Mouse (Mus musculus) limb, embryonic 14.5 days (tissue): ENCODE measurements around the gene Rwdd3. TPM values are rescaled to one million over a fixed set of nuclear protein-coding genes. Genes with fewer than 3 reads are reported as not detected.
A peak's percentile ranks its signal among the peaks of the same experiment; 100 is the strongest.

Experiments used
- ATAC-seq: fragments of 200-750 bp; cut with Nextera tagmentation; 2 replicates; pipeline ENCODE4 v1.8.0; 2017; ENCODE audit warnings: low read depth, moderate number of reproducible peaks, moderate TSS enrichment; ENCODE audit not compliant: low FRiP score
- DNase-seq: peaks from one replicate; pipeline ENCODE4 v3.0.0-alpha.2; 2015; ENCODE audit warnings: low spot score
- H3K27ac ChIP-seq: fragments of 300-500 bp; sonication (generic); replicated peaks from 2 replicates; pipeline ENCODE4 v1.5.1; 2014; ENCODE audit warnings: low read depth, mild to moderate bottlenecking, low read length, moderate library complexity, mixed read lengths
- H3K27me3 ChIP-seq: fragments of 300-500 bp; sonication (generic); 2 replicates; pipeline ENCODE4 v1.6.1; 2014; ENCODE audit warnings: low read length, mixed read lengths; ENCODE audit not compliant: control insufficient read depth, insufficient read depth
- H3K36me3 ChIP-seq: fragments of 300-500 bp; sonication (generic); 2 replicates; pipeline ENCODE4 v1.6.1; 2014; ENCODE audit warnings: mild to moderate bottlenecking, low read length, moderate library complexity, mixed read lengths; ENCODE audit not compliant: control insufficient read depth, insufficient read depth
- H3K4me1 ChIP-seq: fragments of 300-500 bp; sonication (generic); 2 replicates; pipeline ENCODE4 v1.6.1; 2014; ENCODE audit warnings: antibody characterized with exemption, low read length, mixed read lengths; ENCODE audit not compliant: control insufficient read depth, insufficient read depth
- H3K4me2 ChIP-seq: fragments of 300-500 bp; sonication (generic); replicated peaks from 2 replicates; pipeline ENCODE4 v1.6.1; 2014; ENCODE audit warnings: low read depth, mild to moderate bottlenecking, low read length, moderate library complexity; ENCODE audit not compliant: severe bottlenecking
- H3K4me3 ChIP-seq: fragments of 300-500 bp; sonication (generic); replicated peaks from 2 replicates; pipeline ENCODE4 v1.5.1; 2014; ENCODE audit warnings: low read length
- H3K9ac ChIP-seq: fragments of 300-500 bp; sonication (generic); 2 replicates; pipeline ENCODE4 v1.6.1; 2014; ENCODE audit warnings: mild to moderate bottlenecking, low read depth, low read length, moderate library complexity; ENCODE audit not compliant: severe bottlenecking
- H3K9me3 ChIP-seq: fragments of 300-500 bp; sonication (generic); 2 replicates; pipeline ENCODE4 v1.6.1; 2016; ENCODE audit warnings: low read length; ENCODE audit not compliant: control insufficient read depth
- POLR2A ChIP-seq: fragments of 200-500 bp; IDR thresholded peaks from 2 replicates; pipeline ENCODE4 v1.8.0; 2012; ENCODE audit warnings: inconsistent platforms, mild to moderate bottlenecking, moderate library complexity, borderline replicate concordance; ENCODE audit not compliant: insufficient read depth, insufficient read length; ENCODE audit errors: extremely low read depth
- WGBS: fragments of 180-500 bp; shearing (Covaris S2); extraction: QIAGEN DNeasy Blood & Tissue Kit; methylation state at CpG from one replicate; pipeline ENCODE4 v1.1.7; 2014; 5-methylcytosine and 5-hydroxymethylcytosine counted together
- polyA plus RNA-seq, 2 experiments: library from polyadenylated mRNA; depleted of rRNA in 1 of 2; stranded (reverse) in 1 of 2; unstranded in 1 of 2; fragments of >200 nt; fragmentation: Nextera tagmentation in 1 of 2; extraction: Ambion mirVana in 1 of 2; gene quantifications; 2 replicates each; pipeline versions ENCODE4 v1.2.1 to v1.2.3; 2012 to 2014

Gene Rwdd3
- polyA plus RNA-seq, 2 experiments = 7.6 to 7.7 TPM

GRCm38 (mm10) chr3:121121072-121121471 is 50.4 kb downstream of the Rwdd3 start:
- H3K9me3 ChIP-seq = no peaks in the 10 kb centered on the region
- H3K9ac ChIP-seq = no peak overlapping the region
- no peaks in the 10 kb centered on the region for H3K36me3 ChIP-seq
- no peak overlapping the region for H3K4me2 ChIP-seq
- ATAC-seq (no peak), DNase-seq (no peak)
- no peak overlapping the region for H3K4me3 ChIP-seq
- H3K4me1 ChIP-seq = no peaks in the 10 kb centered on the region
- WGBS = 58% methylated on average over 5 of the region's 5 CpGs
- TF ChIP-seq POLR2A = no peak
- H3K27ac ChIP-seq = no peak overlapping the region
- H3K27me3 ChIP-seq = no peaks in the 10 kb centered on the region

DNA sequence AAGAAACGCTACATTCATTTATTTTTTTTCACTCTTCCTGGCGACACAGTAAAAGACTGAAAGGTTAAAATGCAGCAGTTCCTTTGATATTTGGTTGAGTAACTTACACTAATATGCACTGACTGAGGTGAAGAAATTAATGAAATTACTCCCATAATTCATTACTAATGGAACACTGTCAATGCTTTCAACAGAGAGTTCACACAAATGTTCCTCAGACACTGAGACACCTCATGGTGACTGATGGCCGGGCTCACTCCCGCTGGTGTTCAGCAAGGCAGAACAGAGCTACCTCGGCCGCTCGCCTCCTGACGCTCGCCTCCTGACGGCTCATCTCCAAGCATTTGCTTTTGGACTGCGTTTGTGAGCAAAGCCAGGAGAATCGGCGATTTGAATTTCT is 54.9 kb downstream of the Rwdd3 start:
- Histone ChIP-seq H3K4me2 (no peak overlapping the region), H3K27ac (no peak overlapping the region), H3K9me3 (0 out of 2 replicates have a peak, but pooled peaks cover 3% of the 10 kb centered on the region), H3K4me1 (peaks cover 6% of the 10 kb centered on the region), H3K27me3 (no peaks in the 10 kb centered on the region), H3K36me3 (no peaks in the 10 kb centered on the region), H3K4me3 (no peak overlapping the region), H3K9ac (no peak overlapping the region)
- DNase-seq (no peak), ATAC-seq (no peak)
- 63% methylated on average over 13 of the region's 13 CpGs for WGBS
- TF ChIP-seq POLR2A = no peak

DNA sequence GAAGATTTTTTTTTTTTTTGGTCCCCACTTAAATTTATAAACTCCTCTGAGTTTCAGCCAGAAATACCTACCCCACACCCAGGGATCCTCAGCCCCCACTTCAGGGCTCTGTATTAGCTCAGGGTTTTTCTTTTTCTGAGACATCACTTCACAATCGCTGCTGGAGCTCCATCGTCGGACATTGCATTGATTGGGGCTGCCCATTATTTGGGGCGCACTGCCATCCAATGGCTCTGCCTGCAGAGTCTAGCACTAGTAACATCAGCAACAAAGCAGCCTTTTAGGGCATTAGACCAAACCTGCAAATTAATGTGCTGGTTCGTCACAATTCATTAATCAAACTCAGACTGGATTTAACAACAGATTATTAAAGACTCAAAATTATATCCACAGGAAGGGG is 55.4 kb downstream of the Rwdd3 start:
- DNase-seq (no peak), ATAC-seq (no peak)
- WGBS = 52% methylated on average over 5 of the region's 5 CpGs
- no peak for TF ChIP-seq POLR2A
- no peaks in the 10 kb centered on the region for H3K27me3 ChIP-seq
- no peak overlapping the region for H3K4me2 ChIP-seq
- 0 out of 2 replicates have a peak, but pooled peaks cover 3% of the 10 kb centered on the region for H3K9me3 ChIP-seq
- H3K27ac ChIP-seq = no peak overlapping the region
- H3K9ac ChIP-seq = no peak overlapping the region
- H3K36me3 ChIP-seq = no peaks in the 10 kb centered on the region
- peaks cover 6% of the 10 kb centered on the region for H3K4me1 ChIP-seq
- no peak overlapping the region for H3K4me3 ChIP-seq

GRCm38 (mm10) chr3:121111068-121111467 is 60.4 kb downstream of the Rwdd3 start:
- no peaks in the 10 kb centered on the region for H3K36me3 ChIP-seq
- 67% methylated on average over 8 of the region's 8 CpGs for WGBS
- H3K27ac ChIP-seq = no peak overlapping the region
- no peak for DNase-seq
- no peak overlapping the region for H3K4me2 ChIP-seq
- ATAC-seq = no peak
- H3K4me3 ChIP-seq = no peak overlapping the region
- peaks cover 6% of the 10 kb centered on the region for H3K4me1 ChIP-seq
- no peak for TF ChIP-seq POLR2A
- no peaks in the 10 kb centered on the region for H3K27me3 ChIP-seq
- H3K9ac ChIP-seq = no peak overlapping the region
- 0 out of 2 replicates have a peak, but pooled peaks cover 3% of the 10 kb centered on the region for H3K9me3 ChIP-seq

DNA sequence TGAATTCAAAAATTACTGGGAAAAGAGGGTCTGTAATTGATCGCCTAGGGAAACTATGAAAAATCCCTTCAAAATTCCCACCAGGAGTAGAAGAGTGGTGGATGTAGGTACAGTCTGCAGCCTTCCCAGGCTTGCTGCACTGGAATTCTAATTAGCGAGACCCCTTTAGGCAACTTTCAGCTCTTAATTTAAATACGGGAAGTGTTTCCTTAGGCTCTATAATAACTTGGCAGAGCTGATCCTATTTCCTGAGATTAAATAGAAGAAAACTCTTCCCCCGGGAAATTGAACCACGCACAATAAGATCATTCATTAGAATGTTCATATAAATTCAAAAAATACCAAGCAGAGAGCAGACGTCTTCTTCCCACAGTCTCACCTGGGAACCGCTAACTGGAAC is 61.1 kb downstream of the Rwdd3 start:
- H3K9ac ChIP-seq = no peak overlapping the region
- DNase-seq (peak; percentile 44), ATAC-seq (0 out of 2 replicates have a peak, but pooled peaks have one; percentile 9)
- no peaks in the 10 kb centered on the region for H3K36me3 ChIP-seq
- no peak overlapping the region for H3K4me2 ChIP-seq
- H3K9me3 ChIP-seq = 0 out of 2 replicates have a peak, but pooled peaks cover 3% of the 10 kb centered on the region
- no peaks in the 10 kb centered on the region for H3K27me3 ChIP-seq
- H3K4me1 ChIP-seq = peaks cover 4% of the 10 kb centered on the region
- no peak overlapping the region for H3K27ac ChIP-seq
- TF ChIP-seq POLR2A = no peak
- H3K4me3 ChIP-seq = no peak overlapping the region
- 36% methylated on average over 7 of the region's 7 CpGs for WGBS

DNA sequence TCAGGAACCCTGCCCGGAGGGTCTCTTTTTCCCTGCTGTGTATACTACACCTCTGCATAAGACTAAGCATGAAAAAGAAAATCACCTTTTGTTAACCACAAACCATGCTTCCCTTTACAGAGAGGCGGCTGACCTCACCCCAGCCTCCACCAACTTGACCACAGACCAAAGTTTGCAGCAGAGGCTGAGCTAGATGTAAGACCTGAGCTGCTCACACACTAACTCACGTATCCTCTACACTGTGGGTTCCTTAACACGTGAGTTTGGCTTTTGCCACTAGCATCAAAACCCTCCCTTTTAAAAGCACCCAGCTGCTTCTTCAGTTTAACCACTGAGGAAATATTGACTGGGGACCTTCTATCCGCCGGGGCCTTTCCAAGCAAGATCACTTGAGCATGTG is 64.0 kb downstream of the Rwdd3 start:
- H3K27me3 ChIP-seq = no peaks in the 10 kb centered on the region
- no peak for TF ChIP-seq POLR2A
- no peak overlapping the region for H3K4me2 ChIP-seq
- H3K4me3 ChIP-seq = no peak overlapping the region
- H3K4me1 ChIP-seq = peaks cover 3% of the 10 kb centered on the region; the same call in 1 of the 2 replicates
- no peak for ATAC-seq
- DNase-seq = no peak
- WGBS = 81% methylated on average over 6 of the region's 6 CpGs
- H3K27ac ChIP-seq = no peak overlapping the region
- H3K9me3 ChIP-seq = no peaks in the 10 kb centered on the region
- H3K36me3 ChIP-seq = no peaks in the 10 kb centered on the region
- no peak overlapping the region for H3K9ac ChIP-seq
